Mouse (Mus musculus) adipose tissue, adult 10 weeks (tissue): ENCODE results near the gene Yeats2. TPM values are rescaled to one million over a fixed set of nuclear protein-coding genes. Genes with fewer than 3 reads are reported as not detected.

Experiments
- polyA plus RNA-seq: library from polyadenylated mRNA; stranded (reverse); fragments of 350-450 nt; fragmentation: Illumina TruSeq; extraction: RNeasy Lipid Tissue Mini Kit (QIAGEN cat#74804); gene quantifications from one replicate; pipeline ENCODE4 v1.2.3, GENCODE M21; 2014; ENCODE audit warnings: low read depth, low replicate concordance

Gene Yeats2
- polyA plus RNA-seq = 27.6 TPM

GRCm38 (mm10) chr16:20140772-20141531 is at the start of gene Yeats2:
Gene Yeats2 (plus strand): TSS chr16:20141063.

GRCm38 (mm10) chr16:20097069-20097710 is 43.7 kb upstream of the Yeats2 start, which contains the start of gene Klhl24:
Gene Klhl24 (plus strand): TSS chr16:20097542.

GRCm38 (mm10) chr16:20240468-20241414 is 99.9 kb downstream of the Yeats2 start, which contains the start of gene Map6d1:
Gene Map6d1 (minus strand): TSS chr16:20241358.

Other genes starting within 250 kb of the Yeats2 start
- gene Klhl6, start 158.0 kb upstream of the Yeats2 start, polyA plus RNA-seq = 3.6 TPM
- 28.8 TPM for gene Klhl24, start 43.5 kb upstream of the Yeats2 start, polyA plus RNA-seq
- 0.09 TPM for gene Map6d1, start 100.3 kb downstream of the Yeats2 start, polyA plus RNA-seq
- 56.0 TPM for gene Parl, start 161.3 kb downstream of the Yeats2 start, polyA plus RNA-seq
- 1.8 TPM for gene Cyp2ab1, start 184.3 kb downstream of the Yeats2 start, polyA plus RNA-seq